Mouse (Mus musculus): ENCODE data around the gene Acbd4.

The Acbd4 gene

GRCm38 (mm10) chr11:103076010-103076409 is 25.5 kb upstream of the Acbd4 start:
- H3K27me3 ChIP-seq (ENCODE audit: insufficient read depth, low read length): peaks cover 21% of the 10 kb centered on the region
- H3K4me1 ChIP-seq (replicated peaks; ENCODE audit: low read depth, low read length): peaks cover 52% of the 10 kb centered on the region
- TF ChIP-seq NANOG (IDR thresholded peaks at IDR 0.05; ENCODE audit: borderline replicate concordance, low read length): no peak
- no peak for TF ChIP-seq CTCF (conservative IDR thresholded peaks at IDR 0.05; ENCODE audit: low read length)
- no peak for TF ChIP-seq POU5F1 (IDR thresholded peaks at IDR 0.05; ENCODE audit: borderline replicate concordance, low read length)
- no peaks in the 10 kb centered on the region for H3K9me3 ChIP-seq (ENCODE audit: low read length)
- peaks cover 61% of the 10 kb centered on the region for H3K36me3 ChIP-seq (ENCODE audit: insufficient read depth, low read length)
- H3K4me3 ChIP-seq (replicated peaks; ENCODE audit: low read length): no peak overlapping the region

GRCm38 (mm10) chr11:103076581-103076980 is 24.9 kb upstream of the Acbd4 start:
- H3K4me1 ChIP-seq (replicated peaks; ENCODE audit: low read depth, low read length): peaks cover 53% of the 10 kb centered on the region
- TF ChIP-seq CTCF (conservative IDR thresholded peaks at IDR 0.05; ENCODE audit: low read length) (no peak), NANOG (IDR thresholded peaks at IDR 0.05; ENCODE audit: borderline replicate concordance, low read length) (no peak), POU5F1 (IDR thresholded peaks at IDR 0.05; ENCODE audit: borderline replicate concordance, low read length) (no peak)
- no peaks in the 10 kb centered on the region for H3K9me3 ChIP-seq (ENCODE audit: low read length)
- H3K4me3 ChIP-seq (replicated peaks; ENCODE audit: low read length): no peak overlapping the region
- peaks cover 22% of the 10 kb centered on the region for H3K27me3 ChIP-seq (ENCODE audit: insufficient read depth, low read length)
- H3K36me3 ChIP-seq (ENCODE audit: insufficient read depth, low read length): peaks cover 56% of the 10 kb centered on the region

- Histone ChIP-seq H3K27me3 (ENCODE audit: insufficient read depth, low read length) (peaks cover 24% of the 10 kb centered on the region), H3K4me3 (replicated peaks; ENCODE audit: low read length) (no peak overlapping the region), H3K9me3 (ENCODE audit: low read length) (no peaks in the 10 kb centered on the region), H3K36me3 (ENCODE audit: insufficient read depth, low read length) (peaks cover 43% of the 10 kb centered on the region), H3K4me1 (replicated peaks; ENCODE audit: low read depth, low read length) (peaks cover 68% of the 10 kb centered on the region)
- no peak for TF ChIP-seq CTCF (conservative IDR thresholded peaks at IDR 0.05; ENCODE audit: low read length)
- TF ChIP-seq POU5F1 (IDR thresholded peaks at IDR 0.05; ENCODE audit: borderline replicate concordance, low read length): no peak
- TF ChIP-seq NANOG (IDR thresholded peaks at IDR 0.05; ENCODE audit: borderline replicate concordance, low read length): no peak
Observed at GRCm38 (mm10) chr11:103078131-103078530, 23.4 kb upstream of the Acbd4 start.

GRCm38 (mm10) chr11:103080323-103081091 is 21.0 kb upstream of the Acbd4 start:
- Histone ChIP-seq H3K4me3 (replicated peaks; ENCODE audit: low read length) (peak overlapping the region; percentile 75), H3K27me3 (ENCODE audit: insufficient read depth, low read length) (peaks cover 24% of the 10 kb centered on the region), H3K9me3 (ENCODE audit: low read length) (no peaks in the 10 kb centered on the region), H3K36me3 (ENCODE audit: insufficient read depth, low read length) (peaks cover 37% of the 10 kb centered on the region), H3K4me1 (replicated peaks; ENCODE audit: low read depth, low read length) (peaks cover 52% of the 10 kb centered on the region)
- no peak for TF ChIP-seq NANOG (IDR thresholded peaks at IDR 0.05; ENCODE audit: borderline replicate concordance, low read length)
- 0 out of 2 replicates have a peak, but pooled peaks have one; percentile 8 for TF ChIP-seq CTCF (conservative IDR thresholded peaks at IDR 0.05; ENCODE audit: low read length)

GRCm38 (mm10) chr11:103081631-103082030 is 19.9 kb upstream of the Acbd4 start:
- no peak for TF ChIP-seq NANOG (IDR thresholded peaks at IDR 0.05; ENCODE audit: borderline replicate concordance, low read length)
- TF ChIP-seq POU5F1 (IDR thresholded peaks at IDR 0.05; ENCODE audit: borderline replicate concordance, low read length): no peak
- TF ChIP-seq CTCF (conservative IDR thresholded peaks at IDR 0.05; ENCODE audit: low read length): no peak

GRCm38 (mm10) chr11:103093306-103093705 is 8.2 kb upstream of the Acbd4 start:
- Histone ChIP-seq H3K4me1 (replicated peaks; ENCODE audit: low read depth, low read length) (peaks cover 52% of the 10 kb centered on the region), H3K9me3 (ENCODE audit: low read length) (no peaks in the 10 kb centered on the region), H3K4me3 (replicated peaks; ENCODE audit: low read length) (0 out of 2 replicates have a peak overlapping the region, but pooled peaks have one; percentile 48), H3K36me3 (ENCODE audit: insufficient read depth, low read length) (no peaks in the 10 kb centered on the region), H3K27me3 (ENCODE audit: insufficient read depth, low read length) (peaks cover 2% of the 10 kb centered on the region)
- TF ChIP-seq NANOG (IDR thresholded peaks at IDR 0.05; ENCODE audit: borderline replicate concordance, low read length): no peak
- no peak for TF ChIP-seq CTCF (conservative IDR thresholded peaks at IDR 0.05; ENCODE audit: low read length)
- TF ChIP-seq POU5F1 (IDR thresholded peaks at IDR 0.05; ENCODE audit: borderline replicate concordance, low read length): no peak

More at GRCm38 (mm10) chr11:103081631-103082030, 19.9 kb upstream of the Acbd4 start:
- Histone ChIP-seq H3K36me3 (ENCODE audit: insufficient read depth, low read length) (peaks cover 26% of the 10 kb centered on the region), H3K9me3 (ENCODE audit: low read length) (no peaks in the 10 kb centered on the region), H3K27me3 (ENCODE audit: insufficient read depth, low read length) (peaks cover 24% of the 10 kb centered on the region), H3K4me1 (replicated peaks; ENCODE audit: low read depth, low read length) (peaks cover 51% of the 10 kb centered on the region), H3K4me3 (replicated peaks; ENCODE audit: low read length) (peak overlapping the region; percentile 37)

- TF ChIP-seq NANOG (IDR thresholded peaks at IDR 0.05; ENCODE audit: borderline replicate concordance, low read length) (no peak), CTCF (conservative IDR thresholded peaks at IDR 0.05; ENCODE audit: low read length) (no peak), POU5F1 (IDR thresholded peaks at IDR 0.05; ENCODE audit: borderline replicate concordance, low read length) (no peak; the same call in 1 of the 2 replicates)
- H3K36me3 ChIP-seq (ENCODE audit: insufficient read depth, low read length): no peaks in the 10 kb centered on the region
- peak overlapping the region; percentile 48 for H3K4me3 ChIP-seq (replicated peaks; ENCODE audit: low read length)
- no peaks in the 10 kb centered on the region for H3K9me3 ChIP-seq (ENCODE audit: low read length)
- peaks cover 60% of the 10 kb centered on the region for H3K4me1 ChIP-seq (replicated peaks; ENCODE audit: low read depth, low read length)
- peaks cover 8% of the 10 kb centered on the region for H3K27me3 ChIP-seq (ENCODE audit: insufficient read depth, low read length)
Observed at GRCm38 (mm10) chr11:103093862-103094833, 7.3 kb upstream of the Acbd4 start.

GRCm38 (mm10) chr11:103095107-103095670 is 6.3 kb upstream of the Acbd4 start:
- H3K9me3 ChIP-seq (ENCODE audit: low read length): no peaks in the 10 kb centered on the region
- no peaks in the 10 kb centered on the region for H3K36me3 ChIP-seq (ENCODE audit: insufficient read depth, low read length)
- H3K4me1 ChIP-seq (replicated peaks; ENCODE audit: low read depth, low read length): peaks cover 69% of the 10 kb centered on the region
- H3K27me3 ChIP-seq (ENCODE audit: insufficient read depth, low read length): peaks cover 19% of the 10 kb centered on the region
- peak overlapping the region; percentile 48 for H3K4me3 ChIP-seq (replicated peaks; ENCODE audit: low read length)
- TF ChIP-seq CTCF (conservative IDR thresholded peaks at IDR 0.05; ENCODE audit: low read length) (no peak), NANOG (IDR thresholded peaks at IDR 0.05; ENCODE audit: borderline replicate concordance, low read length) (no peak), POU5F1 (IDR thresholded peaks at IDR 0.05; ENCODE audit: borderline replicate concordance, low read length) (no peak)

Data from E14TG2a.4 (cell line).